Mouse (Mus musculus): ENCODE measurements around the gene Vmn1r208. TPM values are rescaled to one million over a fixed set of nuclear protein-coding genes. Genes with fewer than 3 reads are reported as not detected.
"Not testable (repeated sequence)": the region's sequence is repeated elsewhere in the genome, so short reads cannot be mapped to it uniquely, and the experiment has no call there.

The Vmn1r208 gene
- not detected in 2 replicates for polyA plus RNA-seq (2015; fragmentation: Nextera tagmentation; extraction: Ambion mirVana)

- H3K4me2 ChIP-seq (replicated peaks); H3K4me1 ChIP-seq (replicated peaks); H3K27ac ChIP-seq; H3K27me3 ChIP-seq; H3K9ac ChIP-seq (replicated peaks); H3K4me3 ChIP-seq (replicated peaks); ATAC-seq; H3K36me3 ChIP-seq; H3K9me3 ChIP-seq: not testable (repeated sequence)
- no CpG with 5 or more reads among the region's 7 CpGs for WGBS
These were observed at the start of gene Vmn1r208 for GRCm38 (mm10) chr13:22777300-22777699. Vmn1r208 (minus strand) TSS chr13:22777400.

GRCm38 (mm10) chr13:22821601-22822000 is 44.4 kb upstream of the Vmn1r208 start:
- H3K9ac ChIP-seq (replicated peaks); H3K27ac ChIP-seq; H3K27me3 ChIP-seq; ATAC-seq; H3K4me3 ChIP-seq (replicated peaks); H3K36me3 ChIP-seq; H3K9me3 ChIP-seq; H3K4me1 ChIP-seq (replicated peaks); H3K4me2 ChIP-seq (replicated peaks): not testable (repeated sequence)
- 90% methylated on average over 1 of the region's 1 CpGs for WGBS

GRCm38 (mm10) chr13:22809582-22809981 is 32.4 kb upstream of the Vmn1r208 start, which contains the start of gene Vmn1r209:
Vmn1r209 (minus strand) TSS chr13:22809682.
- not testable (repeated sequence) for ATAC-seq; H3K27me3 ChIP-seq; H3K4me2 ChIP-seq (replicated peaks); H3K27ac ChIP-seq; H3K36me3 ChIP-seq; H3K9ac ChIP-seq (replicated peaks); H3K9me3 ChIP-seq; H3K4me3 ChIP-seq (replicated peaks); H3K4me1 ChIP-seq (replicated peaks)

GRCm38 (mm10) chr13:22788096-22788495 is 10.9 kb upstream of the Vmn1r208 start:
- not testable (repeated sequence) for H3K9ac ChIP-seq (replicated peaks); ATAC-seq; H3K9me3 ChIP-seq; H3K36me3 ChIP-seq; H3K4me1 ChIP-seq (replicated peaks); H3K27ac ChIP-seq; H3K4me3 ChIP-seq (replicated peaks); H3K27me3 ChIP-seq; H3K4me2 ChIP-seq (replicated peaks)
- WGBS, result 75% methylated on average over 3 of the region's 3 CpGs

GRCm38 (mm10) chr13:22784159-22784558 is 7.0 kb upstream of the Vmn1r208 start:
- not testable (repeated sequence) for ATAC-seq; H3K9ac ChIP-seq (replicated peaks); H3K4me3 ChIP-seq (replicated peaks); H3K27me3 ChIP-seq; H3K36me3 ChIP-seq; H3K4me1 ChIP-seq (replicated peaks); H3K9me3 ChIP-seq; H3K27ac ChIP-seq; H3K4me2 ChIP-seq (replicated peaks)

GRCm38 (mm10) chr13:22771592-22771991 is 5.6 kb downstream of the Vmn1r208 start:
- not testable (repeated sequence) for H3K4me1 ChIP-seq (replicated peaks); H3K27ac ChIP-seq; H3K27me3 ChIP-seq; H3K4me3 ChIP-seq (replicated peaks); H3K4me2 ChIP-seq (replicated peaks); H3K36me3 ChIP-seq; ATAC-seq; H3K9ac ChIP-seq (replicated peaks); H3K9me3 ChIP-seq
- 81% methylated on average over 1 of the region's 2 CpGs for WGBS

GRCm38 (mm10) chr13:22747524-22747923 is 29.7 kb downstream of the Vmn1r208 start:
- no peak overlapping the region for H3K9ac ChIP-seq (replicated peaks)
- no peaks in the 10 kb centered on the region for H3K36me3 ChIP-seq
- H3K4me3 ChIP-seq (replicated peaks), result no peak overlapping the region
- H3K27me3 ChIP-seq, result no peaks in the 10 kb centered on the region
- no peak overlapping the region for H3K4me2 ChIP-seq (replicated peaks)
- no peaks in the 10 kb centered on the region for H3K9me3 ChIP-seq
- no peak for ATAC-seq
- no peak overlapping the region for H3K27ac ChIP-seq
- H3K4me1 ChIP-seq (replicated peaks), result no peaks in the 10 kb centered on the region

GRCm38 (mm10) chr13:22729529-22729928 is 47.7 kb downstream of the Vmn1r208 start, which contains the start of gene Vmn1r207-ps:
Vmn1r207-ps (minus strand) TSS chr13:22729629.
- H3K27me3 ChIP-seq; H3K9me3 ChIP-seq; H3K4me3 ChIP-seq (replicated peaks); H3K4me1 ChIP-seq (replicated peaks); H3K27ac ChIP-seq; H3K36me3 ChIP-seq; ATAC-seq; H3K9ac ChIP-seq (replicated peaks); H3K4me2 ChIP-seq (replicated peaks): not testable (repeated sequence)

Other genes with a start within 250 kb of the Vmn1r208 start
- not detected in 2 replicates for gene Vmn1r204, start 224.2 kb downstream of the Vmn1r208 start, polyA plus RNA-seq (2015; fragmentation: Nextera tagmentation; extraction: Ambion mirVana)
- not detected in 2 replicates for gene Vmn1r205, start 184.4 kb downstream of the Vmn1r208 start, polyA plus RNA-seq (2015; fragmentation: Nextera tagmentation; extraction: Ambion mirVana)
- not detected in 2 replicates for gene Vmn1r206, start 153.1 kb downstream of the Vmn1r208 start, polyA plus RNA-seq (2015; fragmentation: Nextera tagmentation; extraction: Ambion mirVana)
- gene Vmn1r207-ps, start 47.8 kb downstream of the Vmn1r208 start, polyA plus RNA-seq (2015; fragmentation: Nextera tagmentation; extraction: Ambion mirVana), result not detected in 2 replicates
- gene Vmn1r209, start 32.3 kb upstream of the Vmn1r208 start, polyA plus RNA-seq (2015; fragmentation: Nextera tagmentation; extraction: Ambion mirVana), result not detected in 2 replicates
- gene Vmn1r210, start 53.9 kb upstream of the Vmn1r208 start, polyA plus RNA-seq (2015; fragmentation: Nextera tagmentation; extraction: Ambion mirVana), result not detected in 2 replicates
- gene Vmn1r211, start 80.2 kb upstream of the Vmn1r208 start, polyA plus RNA-seq (2015; fragmentation: Nextera tagmentation; extraction: Ambion mirVana), result not detected in 2 replicates
- not detected in 2 replicates for gene Vmn1r212, start 106.8 kb upstream of the Vmn1r208 start, polyA plus RNA-seq (2015; fragmentation: Nextera tagmentation; extraction: Ambion mirVana)
- not detected in 2 replicates for gene Vmn1r213, start 230.3 kb upstream of the Vmn1r208 start, polyA plus RNA-seq (2015; fragmentation: Nextera tagmentation; extraction: Ambion mirVana)